Mouse (Mus musculus): ENCODE measurements around the gene Clcf1.

DNA sequence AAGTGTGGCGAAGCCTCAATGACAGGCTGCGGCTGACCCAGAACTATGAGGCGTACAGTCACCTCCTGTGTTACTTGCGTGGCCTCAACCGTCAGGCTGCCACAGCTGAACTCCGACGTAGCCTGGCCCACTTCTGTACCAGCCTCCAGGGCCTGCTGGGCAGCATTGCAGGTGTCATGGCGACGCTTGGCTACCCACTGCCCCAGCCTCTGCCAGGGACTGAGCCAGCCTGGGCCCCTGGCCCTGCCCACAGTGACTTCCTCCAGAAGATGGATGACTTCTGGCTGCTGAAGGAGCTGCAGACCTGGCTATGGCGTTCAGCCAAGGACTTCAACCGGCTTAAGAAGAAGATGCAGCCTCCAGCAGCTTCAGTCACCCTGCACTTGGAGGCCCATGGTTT lies 8.1 kb downstream of the Clcf1 start:
- TF ChIP-seq ELF1 (IDR thresholded peaks at IDR 0.05; ENCODE audit: low read depth, low read length) (no peak), EP300 (IDR thresholded peaks at IDR 0.05; ENCODE audit: low read depth in 1 of 2, low read length in 2 of 2) (0 out of 4 replicates have a peak, but pooled peaks of 1 of the 2 experiments have one; percentile 14), SMC3 (IDR thresholded peaks at IDR 0.05; ENCODE audit: low read depth, low read length) (no peak), CTCF (IDR thresholded peaks at IDR 0.05 in 2 of 3, conservative IDR thresholded peaks at IDR 0.05 in 1 of 3; ENCODE audit: control insufficient read depth in 1 of 3, insufficient read depth in 1 of 3, low read depth in 2 of 3, low read length in 3 of 3, poor library complexity in 1 of 3, severe bottlenecking in 1 of 3) (no peak), GATA1 (IDR thresholded peaks at IDR 0.05; ENCODE audit: low read depth, low read length) (no peak), CHD2 (IDR thresholded peaks at IDR 0.05; ENCODE audit: low read length) (no peak), POLR2AphosphoS2 (IDR thresholded peaks at IDR 0.05; ENCODE audit: low read length) (no peak), MYC (IDR thresholded peaks at IDR 0.05; ENCODE audit: low read depth, low read length) (no peak), ZC3H11A (IDR thresholded peaks at IDR 0.05; ENCODE audit: low read depth, low read length) (no peak), POLR2A (IDR thresholded peaks at IDR 0.05; ENCODE audit: control insufficient read depth in 1 of 2, insufficient read depth in 1 of 2, low read depth in 1 of 2, low read length in 2 of 2, poor library complexity in 1 of 2) (no peak), USF1 (IDR thresholded peaks at IDR 0.05; ENCODE audit: low read depth, low read length) (no peak), GABPA (IDR thresholded peaks at IDR 0.05; ENCODE audit: low read depth, low read length) (no peak)

All from MEL (cell line).